Mouse (Mus musculus): Measurements from ENCODE around the gene Sparc.

DNA sequence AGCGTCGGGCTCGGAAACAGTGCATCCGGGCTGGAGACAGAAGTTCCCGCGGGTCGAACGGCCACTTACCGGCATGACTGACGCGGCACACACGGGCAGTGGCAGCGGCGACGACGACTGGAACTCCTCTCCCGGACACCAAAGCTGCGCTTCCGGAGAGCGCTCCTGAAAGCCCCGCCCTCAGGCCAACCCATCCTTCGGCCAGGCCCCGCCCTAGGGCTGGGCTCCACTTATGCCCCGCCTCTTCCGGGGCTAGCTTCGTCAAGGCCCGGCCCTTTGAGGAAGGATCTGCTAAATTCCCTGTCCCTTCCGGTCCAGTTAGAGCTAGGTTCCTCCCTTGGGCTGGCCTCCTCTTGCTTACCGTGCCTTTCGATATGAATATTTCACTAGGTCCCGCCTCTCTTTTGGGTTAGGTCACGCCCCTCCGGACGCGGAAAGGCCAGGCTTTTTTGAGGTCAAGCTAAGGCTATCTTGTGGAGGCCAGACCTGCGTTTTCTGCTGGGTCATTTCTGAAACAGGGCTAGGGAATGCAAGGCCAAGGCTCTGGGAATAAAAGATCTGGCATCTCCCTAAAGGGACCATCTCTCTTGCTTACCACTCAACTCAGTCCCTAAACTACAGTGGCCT is 38.1 kb upstream of the Sparc start, which contains the start of gene Atox1:
- TF ChIP-seq POLR2A (IDR thresholded peaks at IDR 0.05; ENCODE audit: low read depth, low read length) (peak; percentile 96), CTCF (IDR thresholded peaks at IDR 0.05; ENCODE audit: borderline replicate concordance, insufficient read depth, low read length) (no peak)

Data from embryonic fibroblast, embryonic 13.5 days (primary cell).